ENCODE assay signal across 11 mouse cellular contexts in the genomic region with DNA sequence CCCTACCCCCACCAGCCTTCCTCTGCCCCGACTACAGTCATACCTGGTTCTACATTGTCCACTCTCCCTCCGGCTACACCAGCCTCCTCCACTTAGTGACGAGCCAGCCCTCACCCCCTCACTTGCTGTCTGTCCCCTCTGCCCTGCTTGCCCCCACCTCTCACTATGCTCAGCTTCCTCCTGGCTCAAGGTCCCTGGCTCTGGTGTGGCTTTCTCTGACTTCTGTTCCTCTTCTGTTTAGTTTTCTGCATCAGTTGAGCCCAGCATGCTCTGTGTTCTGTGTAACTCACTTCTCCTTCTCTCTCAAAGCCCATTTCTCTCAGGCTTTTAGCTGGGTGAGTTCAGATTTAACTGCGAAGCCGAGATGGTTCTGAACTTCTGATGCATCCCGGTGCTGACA. TPM values are rescaled to one million over a fixed set of nuclear protein-coding genes. Genes with fewer than 3 reads are reported as not detected.
A peak's percentile ranks its signal among the peaks of the same experiment; 100 is the strongest.
DNase-seq lines count a peak whose midpoint lies in the region; ATAC-seq and TF ChIP-seq lines count a peak whose summit lies in the region.
"Had no signal": no experiment of that assay in that cellular context is flagged by ENCODE, and none has a peak within 500 bp of the region (broad histone marks: within the 10 kb centered on the region; RNA-seq: fewer than 3 reads in every experiment).

No protein-coding gene starts in this region.

- peak overlapping the region; percentile 59; the same call in 1 of the 2 replicates for H3K27ac ChIP-seq in kidney, embryonic 14.5 days (ENCODE audit: low read depth, low read length)
- H3K27ac ChIP-seq in bone marrow, adult 2 months (ENCODE audit: control insufficient read depth, insufficient read depth, low read depth, low read length, poor library complexity) = peak overlapping the region; percentile 40; the same call in 1 of the 2 replicates
- no peak overlapping the region for H3K27ac ChIP-seq in midbrain, postnatal 0 days (ENCODE audit: low read depth, low read length)
- H3K27ac ChIP-seq: liver, embryonic 12.5 days had no signal

- H3K4me3 ChIP-seq in kidney, embryonic 14.5 days (ENCODE audit: low read length) = no peak overlapping the region
- no peak overlapping the region for H3K4me3 ChIP-seq in bone marrow, adult 2 months (replicated peaks; ENCODE audit: control insufficient read depth, low read depth, low read length)
- H3K4me3 ChIP-seq in midbrain, postnatal 0 days (ENCODE audit: low read depth, low read length) = no peak overlapping the region
- H3K4me3 ChIP-seq: erythroblast, embryonic 14.5 days; liver, embryonic 12.5 days had no signal

- ATAC-seq in kidney, embryonic 14.5 days (ENCODE audit: low FRiP score, low TSS enrichment) = peak; percentile 43; the same call in 1 of the 2 replicates
- peak; percentile 57 to 69 for ATAC-seq in hematopoietic stem cell, adult 5-6 weeks (replicated peaks in 1 of 2; ENCODE audit: insufficient read depth in 1 of 2, low FRiP score in 2 of 2, low TSS enrichment in 1 of 2, low read depth in 1 of 2, poor library complexity in 2 of 2, severe bottlenecking in 2 of 2)
- ATAC-seq in monocyte, adult 5-6 weeks (replicated peaks; ENCODE audit: insufficient number of reproducible peaks, low FRiP score, low TSS enrichment, poor library complexity, severe bottlenecking) = peak; percentile 76
- ATAC-seq in midbrain, postnatal 0 days (ENCODE audit: low FRiP score) = no peak
- ATAC-seq: liver, embryonic 12.5 days had no signal

- H3K9me3 ChIP-seq in kidney, embryonic 14.5 days (ENCODE audit: control insufficient read depth, low read length) = 0 out of 2 replicates have a peak, but pooled peaks cover 3% of the 10 kb centered on the region
- no peaks in the 10 kb centered on the region for H3K9me3 ChIP-seq in midbrain, postnatal 0 days (ENCODE audit: low read length)

- no peak overlapping the region for H3K4me2 ChIP-seq in kidney, embryonic 14.5 days (replicated peaks; ENCODE audit: low read depth, low read length)
- no peak overlapping the region for H3K4me2 ChIP-seq in midbrain, postnatal 0 days (ENCODE audit: low read depth, low read length, poor library complexity, severe bottlenecking)
- H3K4me2 ChIP-seq: liver, embryonic 12.5 days had no signal

- H3K4me1 ChIP-seq in kidney, embryonic 14.5 days (ENCODE audit: control insufficient read depth, insufficient read depth, low read length) = peaks cover 14% of the 10 kb centered on the region
- no peaks in the 10 kb centered on the region; the same call in 1 of the 2 replicates for H3K4me1 ChIP-seq in bone marrow, adult 2 months (ENCODE audit: control insufficient read depth, insufficient read depth, low read length)
- no peaks in the 10 kb centered on the region for H3K4me1 ChIP-seq in midbrain, postnatal 0 days (ENCODE audit: insufficient read depth, low read length)

- H3K36me3 ChIP-seq in kidney, embryonic 14.5 days (ENCODE audit: control insufficient read depth, insufficient read depth, low read length) = no peaks in the 10 kb centered on the region
- H3K36me3 ChIP-seq in midbrain, postnatal 0 days (ENCODE audit: insufficient read depth, low read length) = no peaks in the 10 kb centered on the region

- no peaks in the 10 kb centered on the region for H3K27me3 ChIP-seq in kidney, embryonic 14.5 days (ENCODE audit: control insufficient read depth, insufficient read depth, low read length)
- no peaks in the 10 kb centered on the region for H3K27me3 ChIP-seq in midbrain, postnatal 0 days (ENCODE audit: insufficient read depth, low read length)
- H3K27me3 ChIP-seq: liver, embryonic 12.5 days had no signal

- no peak for DNase-seq in kidney, postnatal 4 days
- DNase-seq in left cerebral cortex, adult 9 months (ENCODE audit: low spot score in 2 of 2) = no peak
- no peak for DNase-seq in midbrain, postnatal 0 days (ENCODE audit: low spot score)
- DNase-seq in Muller cell, postnatal 12 days (ENCODE audit: inconsistent ontology term) = no peak
- DNase-seq: cerebellum, postnatal 25 days had no signal

- no peak for TF ChIP-seq CTCF in bone marrow, adult 2 months (IDR thresholded peaks at IDR 0.05; ENCODE audit: control insufficient read depth, insufficient read depth, low read length)
- no peak for TF ChIP-seq CTCF in midbrain, postnatal 0 days (IDR thresholded peaks at IDR 0.05)

- 48% methylated on average over 6 of the region's 6 CpGs for WGBS in kidney, embryonic 14.5 days
- 18% methylated on average over 6 of the region's 6 CpGs for WGBS in bone marrow, adult 2 months
- WGBS in midbrain, postnatal 0 days = 72% methylated on average over 6 of the region's 6 CpGs

- no peak for TF ChIP-seq POLR2A in bone marrow, adult 2 months (IDR thresholded peaks at IDR 0.05; ENCODE audit: borderline replicate concordance, control insufficient read depth, low read depth, low read length)

- no peak overlapping the region for H3K9ac ChIP-seq in kidney, embryonic 14.5 days (ENCODE audit: low read depth, low read length)
- H3K9ac ChIP-seq in midbrain, postnatal 0 days (replicated peaks; ENCODE audit: low read length, poor library complexity, severe bottlenecking) = no peak overlapping the region

RNA-seq across cellular contexts. Expression of a gene that starts 17.1 kb away (rescaled TPM):
- 5.3 and 9.9 TPM in 2 replicates for polyA plus RNA-seq in kidney, embryonic 14.5 days (2014; fragmentation: Nextera tagmentation; extraction: Ambion mirVana)
- 10.8 and 12.5 TPM in 2 replicates for polyA plus RNA-seq in bone marrow, adult 2 months (2011; ENCODE audit: insufficient read depth, insufficient read length, low replicate concordance, missing spikeins)
- 13.2 and 13.3 TPM in 2 replicates for total RNA-seq in hematopoietic stem cell, adult 5-6 weeks (2017)
- 25.3 to 46.9 TPM (median 28.9 TPM) in 3 replicates for total RNA-seq in monocyte, adult 5-6 weeks (2017)
- total RNA-seq in midbrain, postnatal 0 days (2014; rRNA removed) = 4.5 and 4.7 TPM in 2 replicates
- polyA plus RNA-seq in midbrain, postnatal 0 days (2015; fragmentation: Nextera tagmentation; extraction: Ambion mirVana) = 0.39 and 0.90 TPM in 2 replicates

RNA-seq across cellular contexts. Expression of a gene that starts 45.4 kb away (rescaled TPM):
- 11.1 and 16.0 TPM in 2 replicates for polyA plus RNA-seq in kidney, embryonic 14.5 days (2014; fragmentation: Nextera tagmentation; extraction: Ambion mirVana)
- polyA plus RNA-seq in bone marrow, adult 2 months (2011; ENCODE audit: insufficient read depth, insufficient read length, low replicate concordance, missing spikeins) = 34.2 and 56.8 TPM in 2 replicates
- total RNA-seq in hematopoietic stem cell, adult 5-6 weeks (2017) = 31.1 and 42.1 TPM in 2 replicates
- total RNA-seq in monocyte, adult 5-6 weeks (2017) = 39.5 to 56.8 TPM (median 45.8 TPM) in 3 replicates
- 57.3 and 82.4 TPM in 2 replicates for total RNA-seq in midbrain, postnatal 0 days (2014; rRNA removed)
- polyA plus RNA-seq in midbrain, postnatal 0 days (2015; fragmentation: Nextera tagmentation; extraction: Ambion mirVana) = 3.9 and 5.3 TPM in 2 replicates

RNA-seq across cellular contexts. Expression of a gene that starts 59.5 kb away (rescaled TPM):
- polyA plus RNA-seq in kidney, embryonic 14.5 days (2014; fragmentation: Nextera tagmentation; extraction: Ambion mirVana) = 293 and 406 TPM in 2 replicates
- polyA plus RNA-seq in bone marrow, adult 2 months (2011; ENCODE audit: insufficient read depth, insufficient read length, low replicate concordance, missing spikeins) = 53.9 and 105 TPM in 2 replicates
- total RNA-seq in hematopoietic stem cell, adult 5-6 weeks (2017) = 97.7 and 113 TPM in 2 replicates
- total RNA-seq in monocyte, adult 5-6 weeks (2017) = 79.3 to 105 TPM (median 82.5 TPM) in 3 replicates
- 213 and 233 TPM in 2 replicates for total RNA-seq in midbrain, postnatal 0 days (2014; rRNA removed)
- polyA plus RNA-seq in midbrain, postnatal 0 days (2015; fragmentation: Nextera tagmentation; extraction: Ambion mirVana) = 453 and 478 TPM in 2 replicates
